Mouse (Mus musculus): ENCODE measurements around the gene Klhl41. TPM values are rescaled to one million over a fixed set of nuclear protein-coding genes. Genes with fewer than 3 reads are reported as not detected.

Gene Klhl41
- polyA plus RNA-seq, 1 experiment from 2014 or later, result 0.51 TPM

- 93% methylated on average over 11 of the region's 11 CpGs for WGBS
- Histone ChIP-seq H3K4me2 (replicated peaks; ENCODE audit: low read depth, low read length) (no peak overlapping the region), H3K9me3 (ENCODE audit: control insufficient read depth, low read depth, low read length) (no peaks in the 10 kb centered on the region), H3K4me3 (ENCODE audit: low read depth, low read length) (no peak overlapping the region), H3K36me3 (ENCODE audit: control insufficient read depth, insufficient read depth, low read length) (peaks cover 12% of the 10 kb centered on the region), H3K27ac (ENCODE audit: low read length) (no peak overlapping the region), H3K9ac (replicated peaks; ENCODE audit: low read depth, low read length) (no peak overlapping the region), H3K27me3 (ENCODE audit: control insufficient read depth, insufficient read depth, low read length) (no peaks in the 10 kb centered on the region), H3K4me1 (ENCODE audit: control insufficient read depth, insufficient read depth, low read length) (no peaks in the 10 kb centered on the region)
- no peak for ATAC-seq (ENCODE audit: insufficient number of reproducible peaks, insufficient read depth, low FRiP score, low read depth)
These were observed 23.6 kb downstream of the Klhl41 start for GRCm38 (mm10) chr2:69693501-69693900.

GRCm38 (mm10) chr2:69700446-69700845, 30.5 kb downstream of the Klhl41 start:
- H3K27ac ChIP-seq (ENCODE audit: low read length), result no peak overlapping the region
- H3K4me2 ChIP-seq (replicated peaks; ENCODE audit: low read depth, low read length), result no peak overlapping the region
- no peak overlapping the region for H3K9ac ChIP-seq (replicated peaks; ENCODE audit: low read depth, low read length)
- peaks cover 25% of the 10 kb centered on the region for H3K36me3 ChIP-seq (ENCODE audit: control insufficient read depth, insufficient read depth, low read length)
- no peaks in the 10 kb centered on the region for H3K9me3 ChIP-seq (ENCODE audit: control insufficient read depth, low read depth, low read length)
- no peaks in the 10 kb centered on the region for H3K4me1 ChIP-seq (ENCODE audit: control insufficient read depth, insufficient read depth, low read length)
- WGBS, result 93% methylated on average over 8 of the region's 8 CpGs
- H3K27me3 ChIP-seq (ENCODE audit: control insufficient read depth, insufficient read depth, low read length), result no peaks in the 10 kb centered on the region
- H3K4me3 ChIP-seq (ENCODE audit: low read depth, low read length), result no peak overlapping the region
- ATAC-seq (ENCODE audit: insufficient number of reproducible peaks, insufficient read depth, low FRiP score, low read depth), result no peak

- 84% methylated on average over 14 of the region's 14 CpGs for WGBS
- Histone ChIP-seq H3K9ac (replicated peaks; ENCODE audit: low read depth, low read length) (no peak overlapping the region), H3K4me1 (ENCODE audit: control insufficient read depth, insufficient read depth, low read length) (no peaks in the 10 kb centered on the region), H3K4me3 (ENCODE audit: low read depth, low read length) (no peak overlapping the region), H3K9me3 (ENCODE audit: control insufficient read depth, low read depth, low read length) (no peaks in the 10 kb centered on the region), H3K27me3 (ENCODE audit: control insufficient read depth, insufficient read depth, low read length) (no peaks in the 10 kb centered on the region), H3K4me2 (replicated peaks; ENCODE audit: low read depth, low read length) (no peak overlapping the region), H3K27ac (ENCODE audit: low read length) (no peak overlapping the region), H3K36me3 (ENCODE audit: control insufficient read depth, insufficient read depth, low read length) (peaks cover under 1% of the 10 kb centered on the region; the same call in 1 of the 2 replicates)
- no peak for ATAC-seq (ENCODE audit: insufficient number of reproducible peaks, insufficient read depth, low FRiP score, low read depth)
These were observed 42.3 kb downstream of the Klhl41 start for GRCm38 (mm10) chr2:69712171-69712570.

- no peaks in the 10 kb centered on the region for H3K4me1 ChIP-seq (ENCODE audit: control insufficient read depth, insufficient read depth, low read length)
- H3K4me3 ChIP-seq (ENCODE audit: low read depth, low read length), result peak within 1 kb of the TSS; percentile 87
- peak within 1 kb of the TSS; percentile 64 for H3K9ac ChIP-seq (replicated peaks; ENCODE audit: low read depth, low read length)
- no peaks in the 10 kb centered on the region for H3K9me3 ChIP-seq (ENCODE audit: control insufficient read depth, low read depth, low read length)
- no peaks in the 10 kb centered on the region for H3K36me3 ChIP-seq (ENCODE audit: control insufficient read depth, insufficient read depth, low read length)
- WGBS, result under 1% methylated on average over 39 of the region's 39 CpGs
- H3K27me3 ChIP-seq (ENCODE audit: control insufficient read depth, insufficient read depth, low read length), result no peaks in the 10 kb centered on the region
- peak within 1 kb of the TSS; percentile 66 for H3K27ac ChIP-seq (ENCODE audit: low read length)
- ATAC-seq (ENCODE audit: insufficient number of reproducible peaks, insufficient read depth, low FRiP score, low read depth), result peak; percentile 99
- H3K4me2 ChIP-seq (replicated peaks; ENCODE audit: low read depth, low read length), result peak within 1 kb of the TSS; percentile 58
These were observed 43.2 kb downstream of the Klhl41 start, which contains the start of gene Fastkd1 for GRCm38 (mm10) chr2:69712981-69713625. Gene Fastkd1 (minus strand): TSS chr2:69713516.

GRCm38 (mm10) chr2:69713626-69714014, 43.7 kb downstream of the Klhl41 start:
- H3K9me3 ChIP-seq (ENCODE audit: control insufficient read depth, low read depth, low read length), result no peaks in the 10 kb centered on the region
- peak overlapping the region; percentile 87 for H3K4me3 ChIP-seq (ENCODE audit: low read depth, low read length)
- no peak overlapping the region for H3K27ac ChIP-seq (ENCODE audit: low read length)
- peak overlapping the region; percentile 58; the same call in 1 of the 2 replicates for H3K4me2 ChIP-seq (replicated peaks; ENCODE audit: low read depth, low read length)
- ATAC-seq (ENCODE audit: insufficient number of reproducible peaks, insufficient read depth, low FRiP score, low read depth), result no peak
- H3K9ac ChIP-seq (replicated peaks; ENCODE audit: low read depth, low read length), result no peak overlapping the region
- 28% methylated on average over 4 of the region's 4 CpGs for WGBS
- H3K4me1 ChIP-seq (ENCODE audit: control insufficient read depth, insufficient read depth, low read length), result no peaks in the 10 kb centered on the region
- H3K36me3 ChIP-seq (ENCODE audit: control insufficient read depth, insufficient read depth, low read length), result no peaks in the 10 kb centered on the region
- H3K27me3 ChIP-seq (ENCODE audit: control insufficient read depth, insufficient read depth, low read length), result no peaks in the 10 kb centered on the region

- Histone ChIP-seq H3K4me2 (replicated peaks; ENCODE audit: low read depth, low read length) (no peak overlapping the region), H3K4me3 (ENCODE audit: low read depth, low read length) (no peak overlapping the region), H3K27me3 (ENCODE audit: control insufficient read depth, insufficient read depth, low read length) (no peaks in the 10 kb centered on the region), H3K9ac (replicated peaks; ENCODE audit: low read depth, low read length) (no peak overlapping the region), H3K27ac (ENCODE audit: low read length) (no peak overlapping the region), H3K9me3 (ENCODE audit: control insufficient read depth, low read depth, low read length) (no peaks in the 10 kb centered on the region), H3K36me3 (ENCODE audit: control insufficient read depth, insufficient read depth, low read length) (no peaks in the 10 kb centered on the region), H3K4me1 (ENCODE audit: control insufficient read depth, insufficient read depth, low read length) (no peaks in the 10 kb centered on the region)
- 82% methylated on average over 5 of the region's 5 CpGs for WGBS
- no peak for ATAC-seq (ENCODE audit: insufficient number of reproducible peaks, insufficient read depth, low FRiP score, low read depth)
These were observed 44.2 kb downstream of the Klhl41 start for GRCm38 (mm10) chr2:69714126-69714525.

GRCm38 (mm10) chr2:69716483-69716882, 46.6 kb downstream of the Klhl41 start:
- H3K4me3 ChIP-seq (ENCODE audit: low read depth, low read length), result no peak overlapping the region
- no peak overlapping the region for H3K27ac ChIP-seq (ENCODE audit: low read length)
- H3K9me3 ChIP-seq (ENCODE audit: control insufficient read depth, low read depth, low read length), result no peaks in the 10 kb centered on the region
- H3K27me3 ChIP-seq (ENCODE audit: control insufficient read depth, insufficient read depth, low read length), result no peaks in the 10 kb centered on the region
- no peak overlapping the region for H3K9ac ChIP-seq (replicated peaks; ENCODE audit: low read depth, low read length)
- H3K36me3 ChIP-seq (ENCODE audit: control insufficient read depth, insufficient read depth, low read length), result no peaks in the 10 kb centered on the region
- 69% methylated on average over 3 of the region's 3 CpGs for WGBS
- no peak for ATAC-seq (ENCODE audit: insufficient number of reproducible peaks, insufficient read depth, low FRiP score, low read depth)
- no peaks in the 10 kb centered on the region for H3K4me1 ChIP-seq (ENCODE audit: control insufficient read depth, insufficient read depth, low read length)
- H3K4me2 ChIP-seq (replicated peaks; ENCODE audit: low read depth, low read length), result no peak overlapping the region

GRCm38 (mm10) chr2:69719121-69719520, 49.2 kb downstream of the Klhl41 start:
- Histone ChIP-seq H3K4me1 (ENCODE audit: control insufficient read depth, insufficient read depth, low read length) (no peaks in the 10 kb centered on the region; the same call in 1 of the 2 replicates), H3K4me3 (ENCODE audit: low read depth, low read length) (no peak overlapping the region), H3K36me3 (ENCODE audit: control insufficient read depth, insufficient read depth, low read length) (no peaks in the 10 kb centered on the region), H3K9me3 (ENCODE audit: control insufficient read depth, low read depth, low read length) (no peaks in the 10 kb centered on the region), H3K27ac (ENCODE audit: low read length) (no peak overlapping the region), H3K4me2 (replicated peaks; ENCODE audit: low read depth, low read length) (no peak overlapping the region), H3K27me3 (ENCODE audit: control insufficient read depth, insufficient read depth, low read length) (no peaks in the 10 kb centered on the region), H3K9ac (replicated peaks; ENCODE audit: low read depth, low read length) (no peak overlapping the region)
- no peak for ATAC-seq (ENCODE audit: insufficient number of reproducible peaks, insufficient read depth, low FRiP score, low read depth)
- WGBS, result 80% methylated on average over 1 of the region's 1 CpGs

GRCm38 (mm10) chr2:69722273-69722649, 52.3 kb downstream of the Klhl41 start, which contains the start of gene Ppig:
Gene Ppig (plus strand): TSS chr2:69722545.
- peak within 1 kb of the TSS; percentile 87 for H3K9ac ChIP-seq (replicated peaks; ENCODE audit: low read depth, low read length)
- no peaks in the 10 kb centered on the region; the same call in 1 of the 2 replicates for H3K36me3 ChIP-seq (ENCODE audit: control insufficient read depth, insufficient read depth, low read length)
- H3K27me3 ChIP-seq (ENCODE audit: control insufficient read depth, insufficient read depth, low read length), result no peaks in the 10 kb centered on the region
- H3K4me3 ChIP-seq (ENCODE audit: low read depth, low read length), result peak within 1 kb of the TSS; percentile 91
- peak within 1 kb of the TSS; percentile 79 for H3K27ac ChIP-seq (ENCODE audit: low read length)
- H3K4me1 ChIP-seq (ENCODE audit: control insufficient read depth, insufficient read depth, low read length), result peaks cover 7% of the 10 kb centered on the region; the same call in 1 of the 2 replicates
- 4% methylated on average over 12 of the region's 12 CpGs for WGBS
- ATAC-seq (ENCODE audit: insufficient number of reproducible peaks, insufficient read depth, low FRiP score, low read depth), result no peak
- H3K4me2 ChIP-seq (replicated peaks; ENCODE audit: low read depth, low read length), result peak within 1 kb of the TSS; percentile 64
- no peaks in the 10 kb centered on the region for H3K9me3 ChIP-seq (ENCODE audit: control insufficient read depth, low read depth, low read length)
